Mouse (Mus musculus): ENCODE data around the gene Amh. TPM values are rescaled to one million over a fixed set of nuclear protein-coding genes. Genes with fewer than 3 reads are reported as not detected.
"Not testable (repeated sequence)": the region's sequence is repeated elsewhere in the genome, so short reads cannot be mapped to it uniquely, and the experiment has no call there.

Amh gene
- total RNA-seq, 2 experiments from 2014 or later: 0.39 TPM

DNA sequence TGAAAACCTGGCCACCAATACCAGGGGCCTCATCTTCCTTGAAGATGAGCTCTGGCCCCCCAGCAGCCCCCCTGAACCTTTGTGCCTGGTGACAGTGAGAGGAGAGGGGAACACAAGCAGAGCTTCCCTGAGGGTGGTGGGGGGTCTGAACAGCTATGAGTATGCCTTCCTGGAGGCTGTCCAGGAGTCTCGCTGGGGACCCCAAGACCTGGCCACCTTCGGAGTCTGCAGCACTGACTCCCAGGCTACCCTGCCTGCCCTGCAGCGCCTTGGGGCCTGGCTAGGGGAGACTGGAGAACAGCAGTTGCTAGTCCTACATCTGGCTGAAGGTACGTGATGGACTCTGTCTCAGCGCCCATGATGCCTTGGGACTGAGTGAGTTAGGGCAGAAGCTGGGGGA lies 279 bp downstream of the Amh start:
- DNase-seq (ENCODE audit: low spot score): no peak
- intact Hi-C loops (cut with DNase I): loop anchor here (5.0 kb wide), 1 partner anchor 58 kb away; no protein-coding TSS in a partner anchor

DNA sequence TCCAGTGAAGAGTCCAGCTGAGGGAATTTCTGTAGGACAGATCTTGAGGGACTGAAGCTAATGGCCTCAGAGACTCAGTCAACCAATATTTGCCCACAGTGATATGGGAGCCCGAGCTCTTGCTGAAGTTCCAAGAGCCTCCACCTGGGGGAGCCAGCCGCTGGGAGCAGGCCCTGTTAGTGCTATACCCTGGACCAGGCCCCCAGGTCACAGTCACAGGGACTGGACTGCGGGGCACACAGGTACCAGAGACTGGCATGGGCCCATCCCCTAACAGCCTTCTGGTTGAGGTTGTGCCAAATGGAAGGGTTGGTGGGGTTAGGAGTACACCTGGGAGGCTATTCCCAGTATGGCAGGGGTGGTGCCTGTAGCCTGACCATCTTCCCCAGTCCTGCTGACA lies 882 bp downstream of the Amh start:
- no peak for DNase-seq (ENCODE audit: low spot score)
- intact Hi-C loops (cut with DNase I): loop anchor here (5.0 kb wide), 1 partner anchor 59 kb away; no protein-coding TSS in a partner anchor

DNA sequence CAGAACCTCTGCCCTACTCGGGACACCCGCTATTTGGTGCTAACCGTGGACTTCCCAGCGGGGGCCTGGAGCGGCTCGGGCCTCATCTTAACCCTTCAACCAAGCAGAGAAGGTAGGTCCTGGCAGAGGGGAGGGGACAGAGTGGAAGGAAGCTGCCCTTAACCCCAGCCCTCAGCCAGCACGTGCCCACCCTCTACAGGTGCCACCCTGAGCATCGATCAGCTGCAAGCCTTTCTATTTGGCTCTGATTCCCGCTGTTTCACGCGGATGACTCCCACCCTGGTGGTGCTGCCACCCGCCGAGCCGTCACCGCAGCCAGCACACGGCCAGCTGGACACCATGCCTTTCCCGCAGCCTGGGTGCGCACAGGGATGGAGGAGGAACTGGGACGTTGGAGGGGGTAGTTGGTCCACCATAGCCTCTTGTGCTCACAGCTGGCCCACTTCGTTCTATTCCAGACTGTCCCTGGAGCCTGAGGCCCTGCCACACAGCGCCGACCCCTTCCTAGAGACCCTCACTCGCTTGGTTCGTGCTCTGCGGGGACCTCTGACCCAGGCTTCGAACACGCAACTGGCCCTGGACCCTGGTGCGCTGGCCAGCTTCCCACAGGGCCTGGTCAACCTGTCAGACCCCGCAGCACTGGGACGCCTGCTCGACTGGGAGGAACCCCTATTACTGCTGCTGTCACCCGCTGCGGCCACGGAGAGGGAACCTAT lies 1.5 kb downstream of the Amh start:
- intact Hi-C loops (cut with DNase I): loop anchor here (5.0 kb wide), 1 partner anchor 59 kb away; no protein-coding TSS in a partner anchor
- DNase-seq (ENCODE audit: low spot score): no peak

DNA sequence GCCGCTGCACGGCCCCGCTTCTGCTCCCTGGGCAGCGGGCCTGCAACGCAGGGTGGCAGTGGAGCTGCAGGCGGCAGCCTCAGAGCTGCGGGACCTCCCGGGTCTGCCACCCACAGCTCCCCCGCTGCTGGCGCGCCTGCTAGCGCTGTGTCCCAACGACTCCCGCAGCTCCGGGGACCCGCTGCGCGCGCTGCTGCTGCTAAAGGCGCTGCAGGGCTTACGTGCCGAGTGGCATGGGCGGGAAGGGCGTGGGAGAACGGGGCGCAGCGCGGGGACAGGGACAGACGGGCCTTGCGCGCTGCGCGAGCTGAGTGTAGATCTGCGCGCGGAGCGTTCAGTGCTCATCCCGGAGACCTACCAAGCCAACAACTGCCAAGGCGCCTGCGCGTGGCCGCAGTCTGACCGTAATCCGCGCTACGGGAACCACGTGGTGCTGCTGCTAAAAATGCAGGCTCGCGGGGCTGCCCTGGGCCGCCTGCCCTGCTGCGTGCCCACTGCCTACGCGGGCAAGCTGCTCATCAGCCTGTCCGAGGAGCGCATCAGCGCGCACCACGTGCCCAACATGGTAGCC lies 2.1 kb downstream of the Amh start:
- intact Hi-C loops (cut with DNase I): loop anchor here (5.0 kb wide), 1 partner anchor 60 kb away; no protein-coding TSS in a partner anchor
- peak; percentile 54 for DNase-seq (ENCODE audit: low spot score)

DNA sequence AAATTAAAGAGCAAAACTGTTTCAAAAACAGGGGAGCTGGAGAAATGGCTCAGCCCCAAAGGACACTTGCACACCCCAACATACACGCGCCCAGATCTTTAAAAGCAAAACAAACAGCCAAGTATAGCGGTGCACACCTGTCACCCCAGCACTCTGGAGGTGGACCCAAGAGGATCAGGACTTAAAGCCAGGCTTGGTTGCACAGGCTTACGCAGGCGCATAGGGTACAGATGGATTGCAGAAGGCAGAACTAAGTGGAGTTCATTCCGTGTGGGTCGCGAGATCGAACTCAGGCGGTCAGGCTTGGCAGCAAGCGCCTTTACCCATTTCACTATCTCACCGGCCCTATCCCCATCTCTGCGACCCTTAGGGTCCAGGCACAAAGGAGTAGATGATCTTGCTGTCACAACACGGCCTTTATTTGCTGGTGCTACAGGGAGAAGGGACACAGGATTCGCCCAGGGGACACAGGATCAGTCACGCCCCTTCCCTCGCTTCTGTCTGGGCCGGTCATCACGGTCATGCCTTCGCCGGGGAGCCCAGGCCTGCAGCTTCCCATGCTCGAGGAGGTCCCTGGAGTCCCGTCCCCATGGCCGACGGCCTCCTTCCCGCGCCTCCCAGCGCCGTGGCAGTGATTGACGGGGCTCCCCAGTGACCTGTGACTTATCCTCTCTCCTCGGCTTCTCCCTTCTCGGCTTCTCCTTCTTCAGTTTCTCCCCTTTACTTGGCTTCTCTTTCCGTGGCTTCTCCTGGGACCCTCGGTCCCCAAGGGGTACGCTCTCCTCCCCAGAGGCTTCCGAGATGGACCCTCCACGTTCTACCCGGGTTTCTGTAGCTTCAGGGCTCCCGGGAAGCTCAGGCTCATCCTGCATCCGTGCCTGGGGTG lies 3.3 kb downstream of the Amh start:
- intact Hi-C loops (cut with DNase I): loop anchor here (5.0 kb wide), 1 partner anchor 61 kb away; no protein-coding TSS in a partner anchor
- no peak for DNase-seq (ENCODE audit: low spot score)

DNA sequence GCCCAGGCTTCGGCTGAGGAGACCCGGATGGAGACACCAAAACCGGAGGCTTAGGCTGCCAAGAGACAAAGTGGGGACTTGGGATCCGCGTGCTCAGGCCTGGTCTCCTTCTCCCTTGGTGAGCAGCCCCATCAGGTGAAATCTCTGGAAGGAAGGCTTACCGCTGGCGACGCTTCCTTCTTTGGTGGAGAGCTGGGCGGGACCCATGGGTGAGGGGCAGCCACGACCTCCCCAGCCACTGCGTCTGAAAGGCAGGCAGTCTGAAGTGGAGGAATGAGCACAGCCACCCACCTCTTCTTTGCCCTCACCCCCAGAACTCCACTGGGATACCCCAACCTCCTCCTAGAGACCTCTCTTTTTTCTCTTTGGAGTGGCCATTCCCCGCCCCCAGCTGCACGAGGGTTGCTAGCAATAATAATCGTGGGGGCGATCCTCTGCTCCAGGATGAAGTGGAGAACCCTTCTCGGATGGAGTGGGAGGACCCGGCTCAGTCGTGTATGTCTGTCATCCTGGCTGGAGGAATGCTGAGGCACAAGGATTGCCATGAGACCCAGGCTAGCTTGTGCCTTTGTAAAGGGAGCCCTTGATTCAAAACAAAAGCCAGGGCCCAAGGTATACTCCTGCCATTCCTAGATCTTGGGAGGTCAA lies 4.1 kb downstream of the Amh start:
- intact Hi-C loops (cut with DNase I): loop anchor here (5.0 kb wide), 1 partner anchor 62 kb away; no protein-coding TSS in a partner anchor
- DNase-seq (ENCODE audit: low spot score): no peak

DNA sequence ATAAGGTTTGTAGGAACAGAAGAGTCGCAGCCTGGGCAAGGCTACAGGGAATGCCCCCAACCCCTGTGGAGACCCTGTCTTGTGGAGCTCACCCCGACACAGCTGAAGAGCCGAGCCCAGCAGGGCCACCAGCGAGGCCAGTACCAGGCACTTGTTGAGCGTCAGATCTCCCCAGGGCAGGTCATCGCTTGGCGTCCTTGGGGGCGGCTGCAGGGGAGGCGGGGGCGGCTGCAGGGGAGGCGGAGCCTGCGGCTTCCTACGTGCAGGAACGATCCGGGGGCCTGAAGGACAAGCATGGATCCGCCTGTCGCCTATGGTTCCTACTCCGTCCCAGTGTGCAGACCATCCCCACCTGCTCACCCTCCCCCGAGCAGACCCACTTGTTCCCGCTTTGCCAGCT lies 5.0 kb downstream of the Amh start:
- intact Hi-C loops (cut with DNase I): no loop called here

DNA sequence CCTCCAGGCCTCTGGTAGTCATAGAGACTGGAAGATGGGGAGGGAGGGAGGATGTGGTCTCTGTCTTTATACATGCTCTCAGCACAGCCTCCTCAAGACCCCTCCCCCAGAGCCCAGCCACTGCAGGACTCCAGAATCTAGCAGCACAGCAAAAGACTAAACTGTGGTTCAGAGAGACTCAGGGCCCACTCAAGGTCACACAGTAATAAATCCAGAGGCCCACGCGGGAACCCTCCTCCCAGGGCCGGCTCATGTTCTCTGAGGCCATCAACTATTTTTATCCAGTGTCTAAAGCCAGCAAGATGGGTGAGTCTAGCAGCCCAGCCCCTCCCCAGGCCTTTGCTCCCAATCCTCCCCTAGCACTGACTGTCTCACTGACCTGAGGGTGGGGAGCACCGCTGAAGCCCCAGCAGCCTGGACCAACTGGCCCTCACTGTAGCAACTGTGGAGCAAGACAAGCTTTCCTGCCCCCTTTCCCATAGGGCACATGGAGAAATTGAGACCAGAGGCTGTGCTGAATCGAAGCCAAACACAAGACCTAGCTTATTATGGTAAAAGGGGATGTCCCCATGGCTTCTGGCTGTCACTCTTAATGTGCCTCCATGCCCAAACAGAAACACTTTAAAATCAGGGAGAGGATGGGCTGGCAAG lies 7.5 kb downstream of the Amh start:
- intact Hi-C loops (cut with DNase I): no loop called here

More for the DNA sequence above, 5.0 kb downstream of the Amh start:
- no peak for DNase-seq (ENCODE audit: low spot score)

DNA sequence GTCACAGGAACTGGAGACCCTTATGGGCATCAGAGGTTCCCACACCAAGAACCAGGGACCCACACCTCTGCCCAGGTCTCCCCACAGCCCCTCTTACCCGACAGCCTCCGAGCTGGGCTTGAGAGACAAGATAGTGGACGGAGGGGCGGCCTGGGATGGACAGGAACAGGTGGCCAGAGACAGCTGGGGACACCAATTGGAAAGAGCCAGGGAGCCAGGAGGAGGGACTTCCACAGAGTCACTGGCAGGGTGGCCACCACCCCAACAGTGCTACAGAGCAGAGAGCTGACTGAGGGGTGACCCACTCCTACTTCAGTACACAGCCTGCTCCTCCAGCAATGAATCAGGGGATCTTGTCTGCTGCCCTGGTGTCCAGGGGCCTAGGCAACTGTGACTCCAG lies 8.3 kb downstream of the Amh start, which contains the start of gene Jsrp1:
Gene Jsrp1 (minus strand): TSS at position 133 of the 400 bp plus-strand sequence.
- intact Hi-C loops (cut with DNase I): no loop called here
- no peak for DNase-seq (ENCODE audit: low spot score)

More for the DNA sequence above, 7.5 kb downstream of the Amh start:
- DNase-seq (ENCODE audit: low spot score): no peak

DNA sequence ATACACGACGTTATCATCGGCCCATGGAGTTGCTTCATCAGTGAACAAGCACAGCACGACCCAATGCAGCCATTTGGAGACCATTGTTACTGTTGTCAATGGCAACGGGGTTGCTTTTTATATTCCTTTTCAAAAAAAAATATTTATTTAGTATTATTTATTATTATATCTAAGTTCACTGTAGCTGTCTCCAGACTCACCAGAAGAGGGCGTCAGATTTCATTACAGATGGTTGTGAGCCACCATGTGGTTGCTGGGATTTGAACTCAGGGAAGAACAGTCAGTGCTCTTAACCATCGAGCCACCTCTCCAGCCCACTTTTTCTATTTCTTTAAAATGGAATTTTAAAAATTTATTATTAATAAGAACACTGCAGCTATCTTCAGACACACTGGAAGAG lies 9.8 kb downstream of the Amh start:
- intact Hi-C loops (cut with DNase I): loop anchor here (5.0 kb wide), 1 partner anchor 183 kb away; no protein-coding TSS in a partner anchor
- no peak for DNase-seq (ENCODE audit: low spot score)

DNA sequence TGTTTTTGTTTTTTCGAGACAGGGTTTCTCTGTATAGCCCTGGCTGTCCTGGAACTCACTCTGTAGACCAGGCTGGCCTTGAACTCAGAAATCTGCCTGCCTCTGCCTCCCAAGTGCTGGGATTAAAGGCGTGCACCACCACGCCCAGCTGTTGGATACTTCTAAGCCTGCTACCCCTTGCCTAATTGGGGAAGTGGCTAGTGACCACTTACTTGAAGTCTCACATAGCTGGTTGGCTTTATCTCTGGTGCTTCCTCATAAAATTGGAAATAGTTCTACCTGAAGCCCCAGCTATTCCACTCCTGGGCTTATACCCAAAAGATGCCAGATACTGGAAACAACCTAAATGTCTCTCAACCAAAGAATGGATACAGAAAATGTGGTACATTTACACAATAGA lies 11.3 kb downstream of the Amh start:
- DNase-seq (ENCODE audit: low spot score): not testable (repeated sequence)
- intact Hi-C loops (cut with DNase I): loop anchor here (5.0 kb wide), 1 partner anchor 181 kb away; no protein-coding TSS in a partner anchor

DNA sequence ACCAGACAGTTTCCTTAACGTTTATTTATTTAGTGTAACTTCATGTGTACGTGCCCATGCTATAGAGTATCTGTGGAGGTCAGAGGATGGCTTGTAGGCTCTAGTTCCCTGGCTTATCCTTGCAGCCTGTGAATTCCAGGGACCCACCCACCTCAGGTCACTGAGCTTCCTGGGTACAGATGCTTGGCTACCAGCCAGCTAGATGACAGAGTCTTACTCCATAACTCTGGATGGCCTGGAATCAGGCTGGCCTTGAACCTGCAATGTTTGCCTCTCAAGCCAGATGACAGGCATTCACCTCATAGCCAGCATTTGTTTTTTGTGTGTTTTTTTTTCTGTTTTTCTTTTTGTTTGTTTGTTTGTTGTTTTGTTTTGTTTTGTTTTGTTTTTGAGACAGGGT lies 12.1 kb downstream of the Amh start:
- no peak for DNase-seq (ENCODE audit: low spot score)
- intact Hi-C loops (cut with DNase I): loop anchor here (5.0 kb wide), 1 partner anchor 180 kb away; no protein-coding TSS in a partner anchor

DNA sequence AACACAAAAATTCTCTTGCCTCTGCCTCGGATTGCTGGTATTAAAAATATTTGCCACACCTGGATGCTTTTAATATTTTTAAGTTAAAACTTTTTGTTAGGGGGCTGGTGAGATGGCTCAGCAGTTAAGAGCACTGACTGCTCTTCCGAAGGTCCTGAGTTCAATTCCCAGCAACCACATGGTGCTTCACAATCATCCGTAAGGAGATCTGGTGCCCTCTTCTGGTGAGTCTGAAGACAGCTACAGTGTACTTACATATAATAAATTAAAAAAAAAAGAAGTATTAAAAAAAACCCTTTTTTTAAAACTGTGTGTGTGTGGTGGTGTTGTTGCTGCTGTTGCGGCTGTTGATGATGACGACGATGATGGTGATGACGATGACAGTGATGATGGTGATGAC lies 12.9 kb downstream of the Amh start:
- intact Hi-C loops (cut with DNase I): loop anchor here (5.0 kb wide), 1 partner anchor 179 kb away; no protein-coding TSS in a partner anchor
- DNase-seq (ENCODE audit: low spot score): not testable (repeated sequence)

DNA sequence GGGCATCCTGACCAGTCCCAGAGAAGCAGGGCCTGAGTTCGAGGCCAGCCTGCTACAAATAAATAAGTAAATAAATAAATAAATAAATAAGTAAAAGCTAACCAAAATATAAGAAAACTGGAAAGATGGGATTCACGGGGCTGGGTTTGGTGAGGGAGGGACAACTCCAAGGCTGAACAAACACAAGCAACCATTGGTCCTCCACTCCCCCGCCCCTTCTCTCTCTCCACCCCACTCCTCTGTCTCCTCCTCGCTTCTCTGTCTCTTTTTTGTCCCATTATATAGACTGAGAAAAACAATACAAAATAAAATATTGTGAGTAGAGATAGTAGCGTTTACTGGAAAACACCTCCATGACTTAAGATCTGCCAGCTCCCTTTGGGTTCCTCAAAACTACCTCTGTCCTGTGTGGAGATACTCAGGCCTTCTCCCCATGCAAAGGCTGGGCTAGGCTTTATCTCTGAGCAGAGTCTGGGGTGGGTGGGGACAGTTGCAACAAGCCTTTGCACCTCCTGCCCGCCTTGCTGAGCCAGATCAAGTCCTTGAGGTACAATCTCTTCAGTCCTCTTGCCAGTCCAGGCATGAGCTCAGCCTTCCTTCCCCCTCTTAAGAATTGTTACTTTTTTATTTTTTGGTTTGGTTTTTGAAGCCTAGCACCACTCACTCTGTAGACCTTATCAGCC lies 13.7 kb downstream of the Amh start:
- no peak for DNase-seq (ENCODE audit: low spot score)
- intact Hi-C loops (cut with DNase I): loop anchor here (5.0 kb wide), 1 partner anchor 179 kb away; no protein-coding TSS in a partner anchor

DNA sequence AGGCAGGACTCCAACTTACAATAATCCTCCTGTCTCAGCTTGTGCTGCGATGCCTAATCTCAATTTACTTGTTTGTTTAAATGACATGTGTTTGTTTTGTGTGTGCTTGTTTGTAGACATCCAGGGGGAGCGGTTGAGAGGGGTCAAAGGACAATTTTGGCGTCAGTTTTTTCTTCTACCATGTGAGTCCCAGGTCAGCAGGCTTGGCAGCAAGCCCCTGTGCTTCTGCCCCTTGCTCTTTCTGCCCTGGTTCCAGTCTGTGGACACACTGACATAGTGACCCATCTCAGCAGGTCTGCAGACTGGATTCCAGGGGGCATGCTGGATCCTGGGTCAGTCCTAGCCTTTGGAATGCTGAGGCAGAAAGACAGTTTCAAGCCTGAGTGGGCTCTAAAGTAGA lies 14.4 kb downstream of the Amh start:
- no peak for DNase-seq (ENCODE audit: low spot score)
- intact Hi-C loops (cut with DNase I): loop anchor here (5.0 kb wide), 1 partner anchor 178 kb away; no protein-coding TSS in a partner anchor

DNA sequence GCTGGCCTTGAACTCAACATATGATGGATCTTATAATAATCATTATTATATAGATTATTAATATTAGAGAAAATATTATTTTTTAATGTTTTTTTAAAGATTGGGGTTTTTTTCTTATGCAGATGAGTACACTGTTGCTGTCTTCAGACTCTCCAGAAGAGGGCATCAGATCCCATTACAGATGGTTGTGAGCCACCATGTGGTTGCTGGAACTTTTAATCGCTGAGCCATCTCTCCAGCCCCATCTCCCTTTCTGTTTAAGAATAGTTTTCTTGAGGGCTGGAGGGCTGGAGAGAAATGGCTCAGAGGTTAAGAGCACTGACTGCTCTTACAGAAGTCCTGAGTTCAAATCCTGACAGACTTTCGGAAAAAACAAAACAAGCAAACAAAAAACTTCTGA lies 16.9 kb downstream of the Amh start:
- intact Hi-C loops (cut with DNase I): loop anchor here (1.0 kb wide), 1 partner anchor 58 kb away; no protein-coding TSS in a partner anchor
- DNase-seq (ENCODE audit: low spot score): no peak

DNA sequence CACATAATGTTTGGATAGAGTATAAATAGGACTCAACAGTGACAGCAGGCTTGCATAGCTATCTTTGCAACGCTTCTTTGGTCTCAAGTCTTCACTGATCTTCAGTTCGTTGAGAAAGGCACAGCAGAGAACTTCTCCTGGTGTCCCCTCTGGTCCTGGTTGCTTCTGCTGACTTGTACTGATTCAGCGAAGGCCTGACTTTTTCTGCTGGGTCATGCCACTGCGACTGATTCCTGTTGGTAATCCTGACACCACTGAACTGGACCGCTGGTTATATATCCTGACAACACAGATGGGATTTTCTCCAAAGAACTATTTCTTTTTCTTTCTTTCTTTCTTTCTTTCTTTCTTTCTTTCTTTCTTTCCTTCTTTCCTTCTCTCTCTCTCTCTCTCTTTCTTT lies 17.5 kb downstream of the Amh start:
- no peak for DNase-seq (ENCODE audit: low spot score)
- intact Hi-C loops (cut with DNase I): loop anchor here (1.0 kb wide), 1 partner anchor 58 kb away; no protein-coding TSS in a partner anchor

DNA sequence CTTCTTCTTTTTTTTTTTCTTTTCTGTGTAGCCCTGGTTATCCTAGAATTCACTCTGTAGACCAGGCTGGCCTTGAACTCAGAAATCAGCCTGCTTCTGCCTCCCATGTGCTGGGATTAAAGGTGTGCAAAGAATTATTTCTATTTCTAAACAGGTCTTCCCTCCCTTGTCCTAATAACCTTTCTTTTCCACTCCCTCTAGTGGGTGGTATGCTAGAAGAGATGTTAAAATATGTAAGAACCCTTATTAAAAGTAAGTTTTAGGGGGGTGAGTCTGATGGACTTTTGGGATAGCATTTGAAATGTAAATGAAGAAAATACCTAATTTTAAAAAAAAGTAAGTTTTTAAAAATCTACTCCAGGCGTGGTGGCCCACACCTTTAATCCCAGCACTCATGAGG lies 18.3 kb downstream of the Amh start:
- DNase-seq (ENCODE audit: low spot score): no peak
- intact Hi-C loops (cut with DNase I): no loop called here

All from heart, postnatal 25 days (tissue).